Mouse (Mus musculus) neural tube, embryonic 10.5 days (tissue): ENCODE results near the gene Galr2.

Experiments used
- DNase-seq: peaks from one replicate; pipeline ENCODE4 v3.0.0-alpha.2; 2017; ENCODE audit warnings: low spot score; ENCODE audit errors: extremely low spot score

Gene Galr2

GRCm38 (mm10) chr11:116306126-116306982, 25.6 kb downstream of the Galr2 start:
- DNase-seq, result peak; percentile 98

GRCm38 (mm10) chr11:116307019-116307725, 26.4 kb downstream of the Galr2 start, which contains the start of gene Exoc7:
Gene Exoc7, minus strand, starts transcription at chr11:116307233.
- DNase-seq, result no peak

GRCm38 (mm10) chr11:116307762-116308531, 27.2 kb downstream of the Galr2 start:
- no peak for DNase-seq

GRCm38 (mm10) chr11:116309601-116310000, 28.9 kb downstream of the Galr2 start:
- no peak for DNase-seq

GRCm38 (mm10) chr11:116311169-116311568, 30.4 kb downstream of the Galr2 start:
- DNase-seq, result no peak

GRCm38 (mm10) chr11:116312359-116312758, 31.6 kb downstream of the Galr2 start:
- DNase-seq, result no peak

GRCm38 (mm10) chr11:116318719-116319659, 38.2 kb downstream of the Galr2 start:
- peak; percentile 92 for DNase-seq

GRCm38 (mm10) chr11:116326963-116327603, 46.3 kb downstream of the Galr2 start:
- no peak for DNase-seq

- no peak for DNase-seq
Observed at GRCm38 (mm10) chr11:116329314-116330210, 48.8 kb downstream of the Galr2 start.

GRCm38 (mm10) chr11:116330211-116330518, 49.4 kb downstream of the Galr2 start:
- no peak for DNase-seq

- DNase-seq, result peak; percentile 54
Observed at GRCm38 (mm10) chr11:116332232-116332982, 51.7 kb downstream of the Galr2 start.

GRCm38 (mm10) chr11:116332983-116333270, 52.2 kb downstream of the Galr2 start:
- no peak for DNase-seq
